Mouse (Mus musculus) mouse trophoblast stem cell (cell line): ENCODE measurements around the gene Foxa3.

Experiments used
- in situ Hi-C, 2 experiments: fragments of 300-500 bp; cut with MseI, MboI; formaldehyde crosslinking; loops; 2 replicates in 1 of 2; 3 replicates in 1 of 2; pipeline ENCODE4 v1.15.1; 2025

Gene Foxa3

DNA sequence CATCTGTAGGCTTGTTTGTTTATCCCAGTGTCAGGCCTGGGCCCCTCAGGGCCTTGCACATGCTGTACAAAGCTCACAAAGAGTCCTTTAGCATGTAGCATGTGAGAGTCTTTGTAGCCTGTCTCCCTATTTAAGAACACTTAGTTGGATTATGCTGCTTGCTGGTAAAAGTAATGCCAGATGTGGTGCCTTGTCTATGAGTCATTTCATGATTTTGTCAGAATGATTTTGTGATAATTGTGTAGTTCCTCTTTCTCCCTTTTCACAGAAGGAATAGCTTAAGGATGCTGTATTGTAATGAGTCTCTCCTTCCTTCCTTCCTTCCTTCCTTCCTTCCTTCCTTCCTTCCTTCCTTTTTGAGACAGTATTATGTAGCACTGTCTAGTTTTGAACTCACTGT, 4.7 kb upstream of the Foxa3 start:
- in situ Hi-C loops = no loop called here

- in situ Hi-C loops = no loop called here
Observed at GRCm38 (mm10) chr7:19024581-19025255, 1.4 kb upstream of the Foxa3 start.

DNA sequence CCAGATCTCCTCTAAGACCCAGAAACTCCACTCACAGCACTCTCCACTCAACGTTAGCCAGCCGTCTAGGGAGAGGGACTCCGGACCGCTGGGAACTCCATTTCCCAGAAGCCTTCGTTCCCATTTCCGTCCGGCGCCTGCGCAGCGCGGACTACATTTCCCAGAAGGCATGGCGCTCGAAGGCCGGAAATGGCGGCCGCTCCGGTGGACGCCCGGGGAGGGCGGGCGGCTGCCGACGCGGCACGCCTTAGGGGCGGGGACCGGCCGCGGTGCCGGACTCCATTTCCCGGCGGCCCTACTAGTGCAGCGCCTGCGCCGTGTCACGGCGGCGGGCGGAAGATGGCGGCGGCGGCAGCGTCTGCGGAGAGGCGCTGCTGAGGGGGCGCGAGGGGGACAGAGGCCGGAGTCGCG, 763 bp upstream of the Foxa3 start, which contains the start of gene Sympk:
Gene Sympk, plus strand, starts transcription at position 282 of the 411 bp plus-strand sequence.
- in situ Hi-C loops = no loop called here

DNA sequence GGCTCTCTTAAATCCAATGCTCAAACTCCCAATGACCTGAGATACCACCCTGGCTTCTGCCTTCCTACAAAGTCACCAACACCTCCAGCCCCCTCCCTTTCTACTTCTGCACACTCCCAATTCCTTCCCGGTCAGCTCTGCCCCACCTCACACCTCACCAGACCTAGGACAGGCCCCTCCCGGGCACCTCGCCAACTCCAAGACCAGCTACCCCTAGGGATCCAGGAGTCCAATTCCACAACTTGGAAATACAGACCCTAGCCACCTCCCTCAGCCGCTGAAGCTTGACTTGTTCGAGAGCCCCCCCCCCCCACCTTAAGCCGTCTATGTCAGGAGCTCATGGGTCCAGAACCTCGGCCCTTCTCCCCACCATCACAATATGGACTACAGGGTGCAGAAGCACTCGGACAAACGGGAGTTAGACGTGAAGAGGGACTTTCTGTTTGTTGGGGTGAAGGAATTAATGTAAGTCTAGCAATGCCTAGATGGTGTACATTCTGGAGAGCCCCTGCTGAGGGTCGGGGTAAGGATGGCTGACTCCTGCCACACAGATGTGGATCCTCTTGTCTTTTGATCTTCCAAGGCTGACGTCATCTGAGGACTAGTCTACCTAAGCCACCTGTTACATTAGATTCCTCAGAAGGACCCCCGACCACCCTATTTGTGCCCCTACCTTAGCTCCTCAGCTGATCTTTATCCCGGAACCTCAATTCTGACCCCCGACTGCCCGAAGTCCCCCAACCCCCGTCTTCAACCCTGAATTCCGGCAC, 964 bp downstream of the Foxa3 start:
- in situ Hi-C loops = no loop called here

- in situ Hi-C loops = no loop called here
Observed at GRCm38 (mm10) chr7:19021048-19021447, 2.3 kb downstream of the Foxa3 start.

DNA sequence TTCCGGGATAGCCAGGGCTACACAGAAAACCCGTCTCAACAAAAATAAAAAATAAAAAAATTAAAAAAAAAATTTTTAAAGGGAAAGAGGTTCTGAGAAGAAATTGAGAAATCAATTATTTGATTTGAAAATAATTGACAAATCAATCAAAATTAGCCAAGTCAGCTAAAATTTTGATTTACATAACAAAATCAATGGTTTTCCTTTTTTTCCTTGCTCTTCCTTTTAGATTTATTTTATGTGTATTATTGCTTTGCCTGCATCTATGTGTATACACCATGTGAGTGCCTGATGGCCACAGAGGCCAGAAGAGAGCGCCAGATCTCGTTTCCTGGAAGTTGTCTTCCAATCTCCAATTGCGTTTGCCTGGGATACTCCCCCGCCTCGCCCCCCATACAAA, 5.4 kb downstream of the Foxa3 start:
- in situ Hi-C loops = no loop called here

DNA sequence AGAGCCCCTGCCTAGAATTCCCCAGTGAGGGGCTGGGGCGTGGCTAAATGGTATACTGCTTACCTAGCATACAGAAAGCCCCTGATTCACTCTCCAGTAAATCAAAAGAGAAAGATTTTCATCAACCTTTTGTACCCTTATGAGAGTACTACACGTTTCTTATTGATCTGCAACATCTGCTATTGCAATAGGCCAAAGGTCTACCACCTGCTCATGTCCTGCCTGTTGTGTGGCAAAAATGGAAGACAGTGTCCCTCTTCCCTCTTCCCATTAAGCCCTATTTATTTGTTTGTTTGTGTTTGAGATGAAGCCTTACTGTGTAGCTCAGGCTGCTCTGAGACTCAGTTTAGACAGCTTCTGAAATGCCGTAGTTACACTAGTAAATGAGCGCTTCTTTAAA, 7.3 kb downstream of the Foxa3 start:
- in situ Hi-C loops = no loop called here

DNA sequence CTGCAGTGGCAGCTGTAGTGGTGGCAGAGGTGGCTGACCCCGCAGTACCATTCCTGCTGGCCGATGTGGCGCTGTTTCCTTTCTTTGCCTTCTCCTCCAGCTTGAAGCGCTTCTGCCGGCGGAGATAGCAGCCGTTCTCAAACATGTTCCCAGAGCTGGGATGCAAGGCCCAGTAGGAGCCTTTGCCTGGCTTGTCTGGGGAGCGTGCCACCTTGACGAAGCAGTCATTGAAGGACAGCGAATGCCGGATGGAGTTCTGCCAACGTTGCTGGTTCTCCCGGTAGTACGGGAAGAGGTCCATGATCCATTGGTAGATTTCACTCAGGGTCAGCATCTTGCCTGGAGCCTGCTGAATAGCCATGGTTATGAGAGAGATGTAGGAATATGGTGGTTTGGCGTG, 8.9 kb downstream of the Foxa3 start:
- in situ Hi-C loops = no loop called here

- in situ Hi-C loops = no loop called here
Observed at GRCm38 (mm10) chr7:19012882-19013281, 10.5 kb downstream of the Foxa3 start.

DNA sequence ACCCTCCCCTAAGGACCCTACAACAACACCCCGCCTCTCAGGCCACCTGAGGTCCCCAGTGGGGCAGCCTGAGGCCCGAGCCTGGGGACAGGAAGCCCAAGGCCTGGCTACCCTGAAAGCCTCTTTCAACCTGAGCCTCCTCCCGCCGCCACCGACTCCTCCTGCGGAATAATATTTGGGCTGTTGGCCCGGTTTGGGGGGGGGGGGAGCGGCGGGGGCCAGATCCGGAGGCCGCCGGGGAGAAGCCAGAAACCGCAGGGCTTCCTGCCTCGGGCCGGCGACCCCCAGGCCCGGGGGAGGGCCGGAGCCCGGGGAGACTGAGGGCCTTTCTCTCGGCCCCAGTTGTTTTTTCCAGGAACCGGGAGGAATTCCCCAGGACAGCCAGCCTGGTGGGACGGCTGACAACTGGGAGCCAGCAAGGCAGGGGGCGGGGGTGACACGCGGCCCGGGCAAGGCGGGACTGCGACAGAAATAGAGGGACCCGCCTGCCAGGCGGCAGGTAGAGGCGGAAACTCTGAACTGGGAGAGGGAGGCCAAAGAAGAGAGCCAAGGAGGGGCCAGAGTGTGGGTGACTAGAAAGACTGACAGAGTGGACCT, 11.2 kb downstream of the Foxa3 start:
- in situ Hi-C loops = no loop called here

DNA sequence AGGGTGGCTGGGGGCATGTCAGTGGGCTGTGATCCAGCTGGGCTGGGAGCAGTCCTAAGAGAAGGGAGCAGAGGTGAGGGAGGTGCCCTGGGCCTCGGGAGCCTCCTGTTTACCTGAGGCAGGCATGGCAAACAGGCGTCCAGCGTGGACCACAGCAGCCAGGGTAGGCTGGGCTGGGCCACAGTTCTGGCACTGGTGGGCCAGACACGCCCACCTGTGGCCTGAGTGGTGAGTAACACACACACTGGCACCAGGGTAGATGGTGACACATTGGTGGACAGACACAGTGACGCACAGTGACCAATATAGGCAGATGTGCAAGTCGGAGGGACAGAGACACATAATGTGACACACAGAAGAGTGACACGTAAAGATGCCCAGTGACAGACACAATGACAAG, 12.8 kb downstream of the Foxa3 start:
- in situ Hi-C loops = no loop called here

- in situ Hi-C loops = no loop called here
Observed at GRCm38 (mm10) chr7:19007026-19007977, 16.0 kb downstream of the Foxa3 start.

DNA sequence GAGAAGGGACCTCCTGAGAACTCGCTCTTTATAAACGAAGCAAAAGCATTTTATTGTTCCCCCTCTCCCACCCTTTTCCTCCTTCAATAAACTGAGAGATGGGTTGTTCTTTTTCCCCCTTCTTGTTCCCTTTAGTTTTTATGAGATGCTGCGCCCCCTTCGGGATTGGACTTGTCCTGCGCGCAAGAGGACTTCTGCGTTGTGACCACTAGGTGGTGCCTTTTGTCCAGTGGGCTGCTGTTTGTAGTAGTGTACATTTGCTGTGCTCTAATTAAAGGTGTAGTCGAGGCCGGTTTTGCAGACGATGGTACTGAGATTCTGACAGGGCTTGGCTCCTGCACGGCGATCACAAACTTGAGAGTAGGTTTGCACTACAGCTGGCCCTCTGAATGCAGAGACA, 16.9 kb downstream of the Foxa3 start:
- in situ Hi-C loops = no loop called here

GRCm38 (mm10) chr7:19005417-19006121, 17.8 kb downstream of the Foxa3 start:
- in situ Hi-C loops = no loop called here

DNA sequence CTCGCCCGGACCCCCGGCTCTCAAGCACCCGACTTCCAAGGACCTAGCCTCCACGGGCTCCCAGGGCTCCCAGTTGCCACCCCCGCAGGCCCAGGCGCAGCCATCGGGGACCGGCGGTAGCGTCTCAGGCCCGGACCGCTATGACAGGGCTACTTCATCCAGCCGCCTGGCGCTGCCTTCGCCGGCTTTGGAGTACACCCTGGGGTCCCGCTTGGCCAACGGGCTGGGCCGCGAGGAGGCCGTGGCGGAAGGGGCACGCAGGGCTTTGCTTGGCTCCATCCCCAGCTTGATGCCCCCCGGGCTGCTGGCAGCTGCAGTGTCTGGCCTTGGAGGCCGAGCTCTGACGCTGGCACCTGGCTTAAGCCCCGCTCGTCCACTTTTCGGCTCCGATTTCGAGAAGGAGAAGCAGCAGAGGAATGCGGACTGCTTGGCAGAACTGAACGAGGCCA, 18.7 kb downstream of the Foxa3 start:
- in situ Hi-C loops = no loop called here

GRCm38 (mm10) chr7:19003902-19004630, 19.3 kb downstream of the Foxa3 start, which contains the start of gene Irf2bp1:
TSS of gene Irf2bp1 (plus strand) at chr7:19004044.
- in situ Hi-C loops = no loop called here

- in situ Hi-C loops = no loop called here
Observed at GRCm38 (mm10) chr7:19002848-19003498, 20.4 kb downstream of the Foxa3 start.

- in situ Hi-C loops = no loop called here
Observed at GRCm38 (mm10) chr7:19002115-19002514, 21.2 kb downstream of the Foxa3 start.

GRCm38 (mm10) chr7:19001807-19002085, 21.6 kb downstream of the Foxa3 start:
- in situ Hi-C loops = no loop called here
